Comparison of ENCODE assay signal across 9 mouse cellular contexts in genomic region chr17:6172440-6172839, GRCm38 (mm10).
DNase-seq lines count a peak whose midpoint lies in the region; TF ChIP-seq lines count a peak whose summit lies in the region.
"Had no signal": no experiment of that assay in that cellular context is flagged by ENCODE, and none has a peak within 500 bp of the region (broad histone marks: within the 10 kb centered on the region; RNA-seq: fewer than 3 reads in every experiment).

No protein-coding gene starts in this region.

- H3K9ac ChIP-seq in MEL (ENCODE audit: control insufficient read depth, low read depth, low read length, poor library complexity, severe bottlenecking), result no peak overlapping the region

- H3K27me3 ChIP-seq in kidney, adult 2 months (replicated peaks; ENCODE audit: control insufficient read depth, insufficient read depth, low read length), result no peaks in the 10 kb centered on the region
- H3K27me3 ChIP-seq in MEL (ENCODE audit: control insufficient read depth in 1 of 2, insufficient read depth in 2 of 2, low read length in 2 of 2), result no peaks in the 10 kb centered on the region

- WGBS in kidney, adult 2 months, result 48% methylated on average over 7 of the region's 7 CpGs

- no peaks in the 10 kb centered on the region for H3K9me3 ChIP-seq in MEL (replicated peaks; ENCODE audit: insufficient read depth, low read length)

- no peak for TF ChIP-seq EP300 in MEL (IDR thresholded peaks at IDR 0.05; ENCODE audit: low read depth in 1 of 2, low read length in 2 of 2)

- no peaks in the 10 kb centered on the region for H3K79me2 ChIP-seq in MEL (ENCODE audit: control insufficient read depth, insufficient read depth, low read length, poor library complexity)

- H3K36me3 ChIP-seq in kidney, adult 2 months (ENCODE audit: control insufficient read depth, insufficient read depth, low read length), result no peaks in the 10 kb centered on the region
- peaks cover 0 to 11% of the 10 kb centered on the region in 2 experiments; a peak in 2 of 4 replicates for H3K36me3 ChIP-seq in MEL (ENCODE audit: control insufficient read depth in 1 of 2, insufficient read depth in 2 of 2, low read length in 2 of 2)

- H3K4me3 ChIP-seq in kidney, adult 2 months (ENCODE audit: insufficient read depth, low read depth, low read length), result no peak overlapping the region
- no peak overlapping the region for H3K4me3 ChIP-seq in MEL (ENCODE audit: control insufficient read depth in 1 of 2, insufficient read depth in 1 of 2, low read depth in 2 of 2, low read length in 2 of 2)

- TF ChIP-seq POLR2A in kidney, adult 2 months (IDR thresholded peaks at IDR 0.05; ENCODE audit: low read depth, low read length), result no peak
- no peak for TF ChIP-seq POLR2A in MEL (IDR thresholded peaks at IDR 0.05; ENCODE audit: control insufficient read depth in 1 of 2, insufficient read depth in 1 of 2, low read depth in 1 of 2, low read length in 2 of 2, poor library complexity in 1 of 2)

- DNase-seq in kidney, adult 2 months, result peak; percentile 20
- DNase-seq in kidney, adult 11 months, result no peak
- DNase-seq in MEL (ENCODE audit: low read depth, low spot score), result peak; percentile 49
- peak; percentile 59 for DNase-seq in induced T-regulatory cell, adult 2 months (ENCODE audit: low read depth)
- peak; percentile 46 to 47 for DNase-seq in natural killer cell, adult 2 months (ENCODE audit: low spot score in 2 of 2)
- no peak for DNase-seq in right cerebral cortex, postnatal 25 days
- no peak for DNase-seq in layer of hippocampus, postnatal 14 days (ENCODE audit: low spot score in 2 of 2)
- no peak for DNase-seq in kidney, adult 9 months
- DNase-seq: cerebellum, postnatal 25 days had no signal

- no peak for TF ChIP-seq CTCF in kidney, adult 2 months (conservative IDR thresholded peaks at IDR 0.05; ENCODE audit: insufficient read depth, insufficient read length, low read depth, low read length)
- no peak for TF ChIP-seq CTCF in MEL (IDR thresholded peaks at IDR 0.05 in 2 of 3, conservative IDR thresholded peaks at IDR 0.05 in 1 of 3; ENCODE audit: control insufficient read depth in 1 of 3, insufficient read depth in 1 of 3, low read depth in 2 of 3, low read length in 3 of 3, poor library complexity in 1 of 3, severe bottlenecking in 1 of 3)

- no peak for TF ChIP-seq RAD21 in MEL (IDR thresholded peaks at IDR 0.05; ENCODE audit: low read depth, low read length)

- peaks cover 14% of the 10 kb centered on the region; the same call in 1 of the 2 replicates for H3K4me1 ChIP-seq in kidney, adult 2 months (ENCODE audit: control insufficient read depth, insufficient read depth, low read length)
- peaks cover 5 to 9% of the 10 kb centered on the region in 2 experiments; a peak in 3 of 4 replicates for H3K4me1 ChIP-seq in MEL (ENCODE audit: control insufficient read depth in 1 of 2, insufficient read depth in 2 of 2, low read length in 2 of 2)

- H3K27ac ChIP-seq in kidney, adult 2 months (ENCODE audit: insufficient read depth, low read depth, low read length), result no peak overlapping the region
- no peak overlapping the region for H3K27ac ChIP-seq in MEL (ENCODE audit: control insufficient read depth, low read depth, low read length)

TF ChIP-seq in MEL, 35 proteins besides CTCF, POLR2A, EP300 and RAD21:
- TF ChIP-seq TCF12 (IDR thresholded peaks at IDR 0.05; ENCODE audit: low read depth, low read length) (no peak), BHLHE40 (IDR thresholded peaks at IDR 0.05; ENCODE audit: borderline replicate concordance, low read depth, low read length) (no peak), GABPA (IDR thresholded peaks at IDR 0.05; ENCODE audit: low read depth, low read length) (no peak), MXI1 (IDR thresholded peaks at IDR 0.05; ENCODE audit: low read depth, low read length) (no peak), MAX (IDR thresholded peaks at IDR 0.05; ENCODE audit: low read length) (no peak)
TF ChIP-seq in MEL: peak in this region for 0.

Comparison
In these comparisons a context has a peak if more than half of its experiments do, and no peak if none do; other contexts are left out.
1. DNase-seq: peak in kidney, adult 2 months (single experiment), MEL (single experiment), induced T-regulatory cell, adult 2 months (single experiment) and natural killer cell, adult 2 months (2 of 2); none in kidney, adult 11 months (single experiment), right cerebral cortex, postnatal 25 days (single experiment), layer of hippocampus, postnatal 14 days (0 of 2) and kidney, adult 9 months (single experiment).